Mouse (Mus musculus) bone marrow macrophage, adult 2 months (primary cell): Measurements from ENCODE around the gene Stx17. TPM values are rescaled to one million over a fixed set of nuclear protein-coding genes. Genes with fewer than 3 reads are reported as not detected.
A peak's percentile ranks its signal among the peaks of the same experiment; 100 is the strongest.

ENCODE experiments used
- H3K27ac ChIP-seq: 2 replicates; pipeline ENCODE4 v1.5.1; 2012; ENCODE audit warnings: low read depth, low read length; ENCODE audit not compliant: insufficient read depth
- H3K4me1 ChIP-seq: 2 replicates; pipeline ENCODE4 v1.6.1; 2012; ENCODE audit warnings: low read length; ENCODE audit not compliant: control insufficient read depth, insufficient read depth
- H3K4me3 ChIP-seq: 2 replicates; pipeline ENCODE4 v1.5.1; 2012; ENCODE audit warnings: mild to moderate bottlenecking, low read length, moderate library complexity; ENCODE audit not compliant: insufficient read depth
- CTCF ChIP-seq: IDR thresholded peaks from 2 replicates; pipeline ENCODE4 v1.5.1; 2012; ENCODE audit warnings: low read depth, mild to moderate bottlenecking, low read length, moderate library complexity
- POLR2A ChIP-seq: IDR thresholded peaks from 2 replicates; pipeline ENCODE4 v1.6.1; 2012; ENCODE audit warnings: mild to moderate bottlenecking, low read depth, low read length, borderline replicate concordance
- polyA plus RNA-seq: library from polyadenylated mRNA; stranded (reverse); fragments of >200 nt; gene quantifications from 2 replicates; pipeline ENCODE4 v1.2.4, GENCODE M21; 2012; ENCODE audit not compliant: missing spikeins, insufficient read depth, insufficient read length

The Stx17 gene
- polyA plus RNA-seq, 1 experiment = 20.6 TPM

DNA sequence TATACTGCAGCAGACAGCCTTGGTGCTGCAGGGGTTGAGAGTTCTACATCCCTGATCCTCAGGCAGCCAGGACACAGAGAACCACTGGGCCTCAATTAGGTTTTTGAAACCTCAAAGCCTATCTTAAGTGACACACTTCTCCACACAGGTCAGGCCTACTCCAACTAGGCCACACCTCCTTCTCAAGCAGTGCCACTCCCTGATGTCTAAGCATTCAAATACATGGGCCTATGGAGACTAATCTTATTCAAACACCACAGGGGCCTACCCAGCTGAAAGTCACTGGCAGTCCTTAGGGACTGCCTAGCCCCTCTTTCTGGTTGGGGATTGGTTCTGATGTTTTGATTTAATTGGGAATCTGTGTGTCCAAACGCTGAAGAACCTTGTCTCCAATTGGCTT lies 31.1 kb downstream of the Stx17 start:
- no peaks in the 10 kb centered on the region for H3K4me1 ChIP-seq
- no peak overlapping the region for H3K27ac ChIP-seq
- TF ChIP-seq POLR2A = no peak
- no peak overlapping the region for H3K4me3 ChIP-seq

GRCm38 (mm10) chr4:48160386-48160785 lies 35.7 kb downstream of the Stx17 start:
- TF ChIP-seq CTCF (no peak), POLR2A (no peak)
- Histone ChIP-seq H3K4me3 (no peak overlapping the region), H3K27ac (no peak overlapping the region), H3K4me1 (no peaks in the 10 kb centered on the region)

- no peak overlapping the region for H3K4me3 ChIP-seq
- H3K27ac ChIP-seq = no peak overlapping the region
- TF ChIP-seq POLR2A (no peak), CTCF (no peak)
- H3K4me1 ChIP-seq = no peaks in the 10 kb centered on the region
Measured at GRCm38 (mm10) chr4:48163851-48164250, 39.1 kb downstream of the Stx17 start.

DNA sequence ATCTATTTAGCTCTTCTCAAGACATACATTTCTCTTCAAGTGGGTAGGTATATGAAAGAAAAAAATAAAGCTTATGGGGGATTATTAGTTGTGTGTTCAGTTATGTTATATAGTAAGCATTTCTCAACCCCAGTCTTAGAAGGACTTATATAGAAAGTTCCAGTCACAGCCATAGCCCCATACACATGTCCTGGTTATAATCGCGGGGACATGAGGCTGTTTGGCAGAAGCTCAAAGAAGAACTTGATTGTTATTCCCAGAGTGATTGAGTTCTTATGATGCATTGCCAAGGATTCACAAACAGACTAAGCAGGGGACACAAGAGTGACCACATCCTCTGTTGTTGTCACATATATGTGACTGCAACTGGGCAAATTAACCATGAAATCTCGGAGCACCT lies 51.0 kb downstream of the Stx17 start:
- TF ChIP-seq CTCF (no peak), POLR2A (no peak)
- no peak overlapping the region for H3K27ac ChIP-seq
- no peaks in the 10 kb centered on the region for H3K4me1 ChIP-seq
- H3K4me3 ChIP-seq = no peak overlapping the region

DNA sequence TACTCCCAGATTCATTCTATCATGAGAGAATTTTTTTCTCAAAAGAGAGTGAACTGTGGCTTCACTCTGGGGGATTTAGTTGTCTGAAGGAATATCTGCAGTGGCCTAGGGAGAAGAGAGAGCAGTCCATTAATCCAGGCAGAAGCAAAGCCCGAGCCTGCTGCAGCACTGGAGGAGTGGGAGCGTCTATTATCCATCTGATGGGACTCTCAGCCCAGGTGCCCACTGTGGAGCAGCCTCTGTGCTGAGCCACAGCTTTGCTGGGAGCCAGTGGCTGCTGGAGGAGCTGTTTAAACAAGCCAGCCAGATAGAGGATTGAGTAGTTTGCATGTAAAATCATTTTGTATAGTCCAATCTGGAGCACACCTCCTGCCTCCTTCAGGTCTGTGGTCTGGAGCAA lies 56.2 kb downstream of the Stx17 start:
- Histone ChIP-seq H3K27ac (no peak overlapping the region), H3K4me1 (no peaks in the 10 kb centered on the region), H3K4me3 (no peak overlapping the region)
- TF ChIP-seq CTCF = no peak
- TF ChIP-seq POLR2A = no peak

DNA sequence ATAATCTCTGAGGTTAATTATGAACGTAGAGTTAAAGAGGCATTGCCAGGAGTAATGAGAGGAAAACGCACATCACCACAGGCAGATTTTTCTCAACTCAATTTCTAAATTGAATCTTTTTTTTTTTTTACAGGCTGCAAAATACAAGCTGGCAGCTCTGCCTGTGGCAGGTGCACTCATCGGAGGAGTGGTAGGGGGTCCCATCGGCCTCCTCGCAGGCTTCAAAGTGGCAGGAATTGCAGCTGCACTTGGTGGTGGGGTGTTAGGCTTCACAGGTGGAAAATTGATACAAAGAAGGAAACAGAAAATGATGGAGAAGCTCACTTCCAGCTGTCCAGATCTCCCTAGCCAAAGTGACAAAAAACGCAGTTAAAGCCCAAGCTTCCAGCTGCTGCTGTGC lies 56.7 kb downstream of the Stx17 start:
- TF ChIP-seq POLR2A (no peak), CTCF (no peak)
- no peak overlapping the region for H3K4me3 ChIP-seq
- no peak overlapping the region for H3K27ac ChIP-seq
- no peaks in the 10 kb centered on the region for H3K4me1 ChIP-seq

DNA sequence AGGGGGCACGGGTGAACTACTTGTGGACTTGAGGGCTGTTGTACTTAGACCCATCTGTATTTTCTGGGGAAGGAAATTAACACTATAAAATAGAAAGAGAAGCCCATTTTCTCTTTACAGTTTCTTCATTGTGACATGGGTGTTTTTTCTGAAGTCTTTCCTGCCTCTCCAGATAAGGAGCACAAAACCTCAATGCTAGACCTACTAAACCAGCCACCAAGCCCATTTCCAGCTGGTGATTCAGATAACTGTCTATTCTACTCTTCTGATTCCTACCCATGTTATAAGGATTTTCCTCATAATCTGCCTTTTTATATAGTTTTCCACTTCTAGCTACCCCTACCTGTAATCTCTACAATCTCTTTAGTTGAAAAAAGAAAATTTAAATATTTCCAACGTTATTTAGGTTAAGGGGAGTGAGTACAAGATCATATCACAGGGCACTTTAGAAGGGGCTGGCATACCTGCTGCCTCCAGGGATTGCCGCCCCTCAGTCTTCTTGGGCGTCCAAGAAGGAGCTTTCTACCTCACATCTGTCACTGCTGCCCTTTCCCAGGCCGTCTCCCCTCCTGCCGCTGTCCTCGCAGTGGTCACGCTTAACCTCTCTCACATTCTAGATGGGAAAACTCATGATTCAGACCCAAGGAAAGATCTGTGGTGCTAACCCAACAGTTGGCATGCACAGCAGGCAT lies 57.5 kb downstream of the Stx17 start:
- no peak overlapping the region for H3K27ac ChIP-seq
- TF ChIP-seq CTCF = no peak
- TF ChIP-seq POLR2A = no peak
- H3K4me3 ChIP-seq = no peak overlapping the region
- H3K4me1 ChIP-seq = no peaks in the 10 kb centered on the region

DNA sequence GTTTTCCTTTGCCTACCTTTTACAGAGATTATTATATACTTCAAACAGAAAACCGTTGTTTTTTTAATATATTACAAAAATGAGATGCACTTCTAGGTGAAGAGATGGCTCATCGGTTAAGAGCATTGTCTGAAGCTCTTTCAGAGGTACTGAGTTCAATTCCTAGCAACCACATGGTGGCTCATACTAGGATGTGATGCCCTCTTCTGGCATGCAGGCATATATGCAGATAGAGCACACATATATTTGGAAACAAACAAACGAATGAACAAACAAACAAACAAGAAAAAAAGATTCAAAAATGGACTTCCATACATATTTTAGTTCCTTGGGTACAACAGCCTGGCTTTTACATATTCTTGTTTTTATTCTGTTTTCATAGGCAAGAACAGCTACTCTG lies 73.2 kb downstream of the Stx17 start:
- no peak for TF ChIP-seq CTCF
- TF ChIP-seq POLR2A = no peak
- Histone ChIP-seq H3K4me1 (no peaks in the 10 kb centered on the region), H3K27ac (no peak overlapping the region), H3K4me3 (no peak overlapping the region)

DNA sequence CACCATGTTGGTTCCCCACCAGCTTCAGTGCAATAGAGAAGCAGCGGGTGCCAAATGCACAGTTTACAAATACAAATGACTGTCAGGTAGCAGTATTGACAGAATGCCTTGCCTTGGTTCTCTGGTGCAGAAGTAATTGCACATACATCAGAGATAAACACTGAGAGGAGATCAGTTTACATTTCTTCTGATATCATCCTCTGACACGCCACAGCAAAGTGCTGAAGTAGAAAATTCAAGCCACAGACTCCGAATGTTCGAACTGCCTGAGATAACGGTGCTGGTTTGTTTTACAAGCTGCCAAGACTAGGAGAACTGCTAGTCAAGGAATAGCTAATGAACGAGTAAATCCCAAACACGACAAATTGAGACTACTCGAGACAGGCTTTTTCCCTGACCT lies 73.7 kb downstream of the Stx17 start:
- H3K4me1 ChIP-seq = no peaks in the 10 kb centered on the region
- TF ChIP-seq CTCF (no peak), POLR2A (no peak)

GRCm38 (mm10) chr4:48203564-48203963 lies 78.8 kb downstream of the Stx17 start:
- no peak overlapping the region for H3K4me3 ChIP-seq
- no peak overlapping the region for H3K27ac ChIP-seq
- TF ChIP-seq POLR2A (no peak), CTCF (no peak)
- H3K4me1 ChIP-seq = no peaks in the 10 kb centered on the region

More for the DNA sequence above, 73.7 kb downstream of the Stx17 start:
- Histone ChIP-seq H3K4me3 (no peak overlapping the region), H3K27ac (no peak overlapping the region)

- no peak for TF ChIP-seq POLR2A
- peak; percentile 61 for TF ChIP-seq CTCF
- H3K27ac ChIP-seq = peak overlapping the region; percentile 25; the same call in 1 of the 2 replicates
- H3K4me3 ChIP-seq = no peak overlapping the region
- peaks cover 9% of the 10 kb centered on the region for H3K4me1 ChIP-seq
Measured at GRCm38 (mm10) chr4:48225173-48225572, 100.5 kb downstream of the Stx17 start.
